Mouse (Mus musculus) erythroid progenitor cell, adult 5-6 weeks (primary cell): ENCODE measurements around the gene Acad10. TPM values are rescaled to one million over a fixed set of nuclear protein-coding genes. Genes with fewer than 3 reads are reported as not detected.

ENCODE experiments used
- ATAC-seq: replicated peaks from 2 replicates; pipeline ENCODE4 v1.8.0; 2016; ENCODE audit warnings: moderate number of reproducible peaks, mild to moderate bottlenecking, moderate TSS enrichment, inconsistent platforms; ENCODE audit not compliant: poor library complexity, low FRiP score, severe bottlenecking
- total RNA-seq, 2 experiments: library from RNA; stranded (forward) in 1 of 2; stranded (reverse) in 1 of 2; fragments of 150-400 nt in 1 of 2; fragments of 186-747, 209-891 nt in 1 of 2; gene quantifications; 2 replicates each; pipeline versions ENCODE4 v1.2.3 to v1.2.4; 2015 to 2017; ENCODE audit warnings: low replicate concordance in 2 of 2

Gene Acad10
- total RNA-seq, 2 experiments from 2014 or later: 2.1 TPM; not detected in 1

DNA sequence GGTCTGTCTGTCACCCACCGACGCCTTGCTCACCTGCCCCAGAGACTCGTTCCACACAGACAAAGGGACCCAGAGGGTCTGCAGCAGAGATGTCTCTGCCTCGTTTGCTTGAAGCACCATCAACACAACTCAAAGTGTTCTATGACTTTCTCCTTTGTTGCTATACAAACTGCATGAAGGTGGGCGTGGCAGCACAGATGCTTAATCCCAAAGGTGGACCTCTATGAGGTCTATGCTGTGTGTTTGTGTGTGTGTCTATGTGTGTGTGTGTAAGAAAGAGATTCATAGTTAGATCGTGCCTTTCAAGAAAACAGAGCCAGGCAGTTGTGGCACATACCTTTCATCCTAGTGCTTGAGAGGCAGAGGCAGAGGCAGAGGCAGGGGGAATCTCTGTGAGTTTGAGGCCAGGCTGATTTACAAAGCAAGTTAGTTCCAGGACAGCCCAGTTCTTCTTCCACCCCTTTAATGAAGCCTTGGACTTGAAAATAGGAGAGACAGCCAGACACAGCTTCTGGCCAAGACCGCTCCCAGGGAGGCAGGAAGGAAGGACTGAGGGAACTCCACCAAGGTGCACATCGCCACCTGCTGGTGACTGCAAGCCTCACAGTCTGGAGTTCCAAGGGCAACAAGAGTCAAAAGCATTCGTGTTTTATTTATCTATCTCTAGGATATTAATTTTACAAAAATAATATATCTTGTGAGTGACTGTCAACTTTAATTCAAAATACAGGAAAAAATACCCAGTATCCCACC, 58.6 kb downstream of the Acad10 start:
- peak; percentile 75 for ATAC-seq

DNA sequence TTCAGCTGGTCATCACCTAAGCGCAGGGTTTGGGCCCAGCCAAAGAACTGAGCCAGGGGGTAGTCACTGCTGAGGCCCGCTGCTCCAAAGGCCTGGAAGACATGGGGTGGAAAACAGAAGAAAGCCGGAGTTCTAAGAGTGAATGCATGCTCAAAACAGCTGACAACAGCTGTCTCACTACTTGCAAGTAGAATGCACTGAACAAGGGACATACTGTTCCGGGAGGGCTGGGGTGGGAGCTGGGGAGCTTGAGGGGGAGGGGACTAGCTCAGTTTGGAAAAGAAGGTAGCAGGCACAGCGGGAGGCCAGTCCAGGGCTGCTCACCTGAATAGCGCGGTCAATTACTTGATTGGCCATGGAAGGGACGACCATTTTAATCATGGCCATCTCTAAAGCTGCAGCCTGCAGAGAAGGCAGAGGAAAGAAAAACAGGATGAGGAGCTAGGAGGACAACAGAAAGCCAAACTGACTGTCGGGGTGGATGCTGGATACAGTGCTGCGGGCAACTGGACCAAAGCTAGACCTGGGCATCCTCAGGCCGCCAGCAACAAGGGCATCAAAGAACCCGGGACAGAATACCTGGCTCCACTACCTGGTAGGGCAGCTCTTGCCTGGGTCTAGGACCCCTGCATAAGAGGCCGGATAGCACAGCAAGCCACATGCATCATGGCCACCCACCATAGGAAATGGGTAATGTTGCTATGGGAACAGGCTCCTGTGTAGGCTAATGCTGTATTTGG, 61.3 kb downstream of the Acad10 start:
- ATAC-seq: no peak

DNA sequence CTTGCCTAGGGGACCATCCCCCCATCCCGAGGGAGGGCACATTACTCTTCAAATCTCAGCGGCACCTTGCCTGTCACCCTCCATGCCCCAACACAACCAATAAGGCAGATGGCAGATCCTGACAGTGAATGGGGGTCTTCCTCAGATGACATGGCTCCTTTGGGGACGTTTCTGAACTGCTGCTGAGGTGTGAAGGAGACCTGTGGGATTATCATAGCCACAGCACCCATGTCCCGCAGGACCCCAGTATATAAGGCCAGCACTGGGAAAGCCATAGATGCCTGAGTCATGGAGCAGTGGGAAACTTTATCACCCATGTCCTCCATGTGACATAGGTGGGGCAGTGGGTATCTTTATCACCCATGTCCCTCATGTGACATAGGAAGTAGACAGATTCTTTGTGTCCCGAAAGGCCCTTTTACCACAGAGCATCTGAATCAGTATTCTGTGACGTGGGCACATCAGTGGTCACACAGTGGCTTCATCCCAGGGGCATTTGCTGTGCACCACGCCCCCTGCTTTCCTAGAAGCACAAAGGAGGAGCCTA, 62.2 kb downstream of the Acad10 start:
- no peak for ATAC-seq

DNA sequence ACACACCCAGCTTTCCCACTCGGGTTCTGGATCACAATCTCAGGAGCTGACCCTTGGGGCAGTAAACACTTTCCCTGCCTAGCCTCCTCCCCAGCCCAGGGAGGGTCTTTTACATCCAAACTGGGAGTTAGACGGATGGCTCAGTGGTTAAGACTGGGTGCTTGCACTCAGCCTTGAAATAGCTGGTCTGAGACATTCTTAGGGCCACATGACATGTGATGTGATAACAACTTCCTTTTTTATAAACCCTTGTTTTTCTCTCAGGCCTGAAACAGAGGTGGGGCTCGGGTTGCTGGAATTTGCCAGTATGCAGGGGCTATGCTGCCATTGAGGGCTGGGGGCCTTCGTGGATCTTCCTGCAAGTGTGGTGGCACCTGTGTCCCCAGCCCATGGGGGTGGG, 63.0 kb downstream of the Acad10 start:
- ATAC-seq: no peak

DNA sequence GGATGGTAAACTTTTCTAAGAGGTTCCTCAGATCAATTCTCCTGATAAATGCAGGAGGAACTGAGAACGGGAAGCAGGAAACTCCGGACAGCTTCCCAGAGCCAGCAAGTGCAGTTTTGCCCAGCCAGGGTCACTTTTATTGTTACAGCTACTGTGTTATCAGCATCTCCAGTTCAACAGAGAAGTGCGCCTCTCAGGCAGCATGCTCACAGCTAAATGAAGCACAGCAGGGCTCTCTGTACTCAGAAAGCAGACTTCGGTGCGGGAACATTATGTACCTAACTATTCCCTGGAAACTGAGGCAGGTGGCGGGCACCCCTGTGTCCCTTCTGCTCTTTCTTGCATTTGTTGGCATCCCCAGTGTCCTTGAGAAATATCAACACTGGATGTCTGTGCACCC, 64.1 kb downstream of the Acad10 start:
- ATAC-seq: no peak

DNA sequence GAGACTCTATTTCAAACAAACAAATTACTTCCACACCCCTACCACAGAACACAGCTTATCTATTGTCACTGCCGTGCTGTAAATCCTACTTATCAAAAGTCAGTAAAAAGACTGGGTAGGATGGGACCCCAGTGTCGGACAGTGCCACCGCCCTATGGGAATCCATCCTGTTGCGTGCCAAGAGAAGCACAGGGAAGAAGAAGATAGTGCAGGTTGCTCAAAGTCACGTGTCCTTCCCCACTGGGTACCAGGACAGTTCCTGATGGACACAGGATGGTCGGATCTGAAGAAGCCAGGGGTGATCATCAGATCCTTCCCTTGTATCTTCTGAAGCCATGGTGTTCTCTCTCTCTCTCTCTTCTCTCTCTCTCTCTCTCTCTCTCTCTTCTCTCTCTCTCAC, 64.6 kb downstream of the Acad10 start:
- ATAC-seq: no peak

DNA sequence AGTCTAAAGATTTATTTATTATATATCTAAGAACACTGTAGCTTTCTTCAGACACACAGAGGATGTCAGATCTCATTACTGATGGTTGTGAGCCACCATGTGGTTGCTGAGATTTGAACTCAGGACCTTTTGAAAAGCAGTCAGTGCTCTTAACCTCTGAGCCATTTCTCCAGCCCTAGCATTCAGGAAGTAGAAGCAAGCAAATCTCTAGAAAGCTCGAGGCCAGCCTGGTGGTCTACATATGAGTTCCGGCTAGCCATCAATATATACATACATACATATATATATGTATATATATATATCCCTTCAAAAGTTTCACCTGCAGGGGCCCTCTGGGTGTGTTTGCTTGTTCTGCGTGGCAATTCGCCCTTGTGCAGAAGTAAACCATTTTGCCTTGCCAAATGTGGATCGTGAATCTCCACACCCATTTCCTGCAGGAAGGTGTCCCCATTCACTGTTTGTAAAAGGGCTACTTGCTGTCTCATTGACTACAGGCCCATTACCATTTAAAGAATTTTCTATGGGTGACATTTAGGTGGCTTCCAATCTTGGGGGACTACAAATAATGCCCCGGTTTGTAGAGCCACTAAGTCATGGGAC, 65.5 kb downstream of the Acad10 start:
- ATAC-seq: no peak

DNA sequence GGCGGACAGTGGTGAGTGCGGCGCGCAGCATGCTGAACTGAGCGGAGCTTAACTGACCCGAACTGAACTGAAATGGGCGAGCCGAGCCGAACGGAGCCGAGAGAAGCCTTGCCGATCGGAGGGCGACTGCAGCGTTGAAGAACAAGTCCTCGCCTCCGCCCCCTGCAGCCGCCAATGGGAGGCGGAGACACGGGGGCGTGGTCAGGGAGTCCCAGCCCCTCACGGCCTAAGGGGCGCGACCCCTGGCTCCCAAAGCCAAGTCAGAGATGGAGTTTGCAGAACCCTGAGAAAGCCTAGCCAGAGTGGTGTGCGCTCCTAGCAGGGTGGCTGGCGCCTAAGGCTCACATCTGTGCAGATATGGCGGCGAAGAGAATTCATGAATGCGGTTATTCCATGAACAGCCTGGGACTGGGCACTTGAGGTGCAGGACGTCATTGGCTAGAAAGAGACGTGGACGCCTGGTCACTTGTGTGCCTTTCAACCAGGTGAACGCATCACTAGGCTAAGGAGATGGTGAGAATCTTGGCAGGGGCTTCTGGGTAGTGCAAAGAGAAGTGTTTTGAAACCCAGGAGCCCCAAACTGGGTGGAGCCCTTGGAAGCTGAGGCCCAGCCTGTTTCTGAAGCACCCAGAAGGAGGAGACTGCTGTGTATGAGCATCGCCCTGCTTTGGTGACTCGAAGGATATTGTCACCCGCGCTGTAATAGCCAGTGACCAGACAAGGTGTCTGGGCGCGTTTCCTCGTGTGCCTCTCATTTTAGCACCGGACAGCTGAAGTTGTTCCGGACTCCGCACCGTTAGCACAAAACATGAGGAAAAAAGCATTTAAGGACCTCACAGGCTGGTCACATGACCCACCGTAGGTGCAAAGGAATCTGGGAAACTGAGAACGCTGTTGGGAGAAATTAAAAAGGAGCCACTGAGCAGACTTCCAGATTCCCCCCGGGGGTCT, 66.6 kb downstream of the Acad10 start, which contains the start of gene Aldh2:
Gene Aldh2, minus strand, starts transcription at position 374 of the 951 bp plus-strand sequence.
- ATAC-seq: peak; percentile 85

DNA sequence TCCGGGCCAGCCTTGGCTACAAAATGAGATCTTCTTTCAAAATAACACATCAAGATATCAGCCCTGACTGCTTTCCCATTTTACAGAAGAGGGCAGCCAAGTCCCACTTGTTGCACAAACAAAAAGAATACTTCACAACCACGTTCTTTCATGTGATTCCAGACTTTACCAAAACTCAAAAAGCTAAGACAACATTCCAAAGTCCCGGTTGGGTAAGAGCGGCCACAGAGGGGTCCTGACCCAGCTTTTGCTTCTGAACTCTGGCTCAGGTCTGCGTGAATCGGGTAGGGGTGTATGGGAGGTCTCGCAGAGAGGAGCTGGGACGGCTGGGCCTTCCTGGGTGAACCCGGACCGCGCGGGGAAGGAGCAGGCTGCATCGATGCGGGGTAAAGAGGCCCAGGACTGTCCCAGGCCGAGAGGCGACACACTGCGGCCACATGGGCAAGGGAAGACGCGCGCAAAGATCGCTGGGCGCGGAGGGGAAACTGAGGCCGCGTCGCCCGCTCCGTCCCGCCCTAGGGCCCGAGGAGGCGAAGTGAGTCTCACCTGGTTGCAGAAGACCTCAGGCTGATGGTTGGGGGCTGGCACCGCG, 67.4 kb downstream of the Acad10 start:
- ATAC-seq: no peak

DNA sequence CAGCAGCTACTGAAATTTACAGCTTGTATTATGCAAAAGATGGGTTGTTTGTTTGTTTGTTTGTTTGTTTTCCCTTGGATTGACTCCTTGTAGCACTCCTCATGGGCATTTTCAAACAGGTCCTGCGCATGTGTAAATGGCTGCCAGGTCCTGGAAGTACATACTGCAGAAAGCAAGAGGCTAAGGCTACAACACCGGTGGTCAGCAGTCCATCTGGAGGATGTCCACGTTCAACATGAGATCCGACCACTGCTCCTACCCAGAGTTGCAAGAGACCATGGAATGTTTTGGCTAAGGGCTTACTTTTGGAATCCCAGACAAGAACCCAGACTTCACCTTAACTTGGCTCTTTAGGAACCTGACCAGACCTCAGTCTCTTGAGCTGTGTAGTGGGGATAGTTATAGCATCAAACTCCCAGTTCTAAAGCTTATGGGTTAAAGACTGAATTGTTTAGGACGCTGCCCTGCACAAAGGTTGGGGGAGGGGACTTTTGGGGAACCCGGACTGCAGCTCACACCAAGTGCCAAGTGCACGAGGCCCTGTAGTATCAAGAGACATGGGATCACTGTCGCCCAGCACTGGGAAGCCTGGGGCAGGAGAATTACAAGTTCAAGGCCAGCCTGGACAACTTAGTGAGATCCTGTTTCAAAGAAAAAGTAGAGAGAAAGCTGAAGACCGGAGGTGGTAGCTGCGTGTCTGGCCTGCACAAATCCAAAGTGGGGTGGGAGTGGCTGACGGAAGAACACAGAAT, 68.1 kb downstream of the Acad10 start:
- no peak for ATAC-seq

DNA sequence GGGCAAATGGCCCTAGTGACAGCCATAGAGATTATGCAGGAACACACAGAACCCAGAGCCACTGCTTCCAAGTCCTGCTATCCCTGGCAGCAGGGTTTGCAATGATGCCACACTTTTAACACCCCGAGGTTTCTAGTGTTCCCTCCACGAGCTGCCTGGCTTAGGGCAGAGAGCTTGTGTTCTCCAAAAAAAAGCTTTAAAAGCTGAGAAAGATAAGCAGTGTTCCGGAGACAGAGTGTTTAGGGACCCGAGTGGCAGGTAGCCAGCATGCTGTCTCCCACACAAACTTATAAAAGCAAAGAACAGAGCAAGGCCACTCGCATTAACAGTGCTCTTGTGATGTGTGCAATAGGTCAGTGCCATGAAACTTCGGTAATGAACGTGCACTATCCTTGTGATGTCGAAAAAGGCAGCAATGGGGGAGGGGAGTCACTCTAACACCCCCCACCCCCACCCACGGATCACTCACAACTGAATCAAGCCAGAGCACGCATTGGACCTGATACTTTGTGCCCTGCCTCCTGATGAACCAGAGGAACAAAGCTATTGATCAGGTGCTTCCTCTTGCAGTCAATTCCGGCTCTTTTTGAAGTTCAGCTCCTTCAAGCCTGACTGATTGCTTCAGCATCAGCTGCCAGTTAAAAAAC, 68.8 kb downstream of the Acad10 start:
- ATAC-seq: no peak

DNA sequence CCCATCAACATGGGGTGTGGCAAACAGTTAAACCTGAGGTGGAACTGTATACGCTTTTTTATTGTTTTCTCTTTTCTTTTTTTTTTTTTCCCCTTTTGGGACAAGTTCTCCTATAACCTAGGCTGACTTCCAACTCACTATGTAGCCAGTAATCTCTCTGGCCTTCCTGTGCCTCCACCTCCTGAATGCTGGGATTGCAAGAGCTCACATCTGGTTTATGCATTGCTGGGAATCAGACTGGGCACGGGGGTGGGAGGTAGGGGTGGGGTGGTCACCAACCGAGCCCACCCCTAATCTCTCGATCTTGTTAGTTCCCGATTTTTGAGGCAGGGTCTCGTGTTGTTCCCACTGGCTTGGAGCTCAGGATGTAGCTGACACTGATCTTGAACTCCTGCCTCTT, 70.4 kb downstream of the Acad10 start:
- no peak for ATAC-seq

DNA sequence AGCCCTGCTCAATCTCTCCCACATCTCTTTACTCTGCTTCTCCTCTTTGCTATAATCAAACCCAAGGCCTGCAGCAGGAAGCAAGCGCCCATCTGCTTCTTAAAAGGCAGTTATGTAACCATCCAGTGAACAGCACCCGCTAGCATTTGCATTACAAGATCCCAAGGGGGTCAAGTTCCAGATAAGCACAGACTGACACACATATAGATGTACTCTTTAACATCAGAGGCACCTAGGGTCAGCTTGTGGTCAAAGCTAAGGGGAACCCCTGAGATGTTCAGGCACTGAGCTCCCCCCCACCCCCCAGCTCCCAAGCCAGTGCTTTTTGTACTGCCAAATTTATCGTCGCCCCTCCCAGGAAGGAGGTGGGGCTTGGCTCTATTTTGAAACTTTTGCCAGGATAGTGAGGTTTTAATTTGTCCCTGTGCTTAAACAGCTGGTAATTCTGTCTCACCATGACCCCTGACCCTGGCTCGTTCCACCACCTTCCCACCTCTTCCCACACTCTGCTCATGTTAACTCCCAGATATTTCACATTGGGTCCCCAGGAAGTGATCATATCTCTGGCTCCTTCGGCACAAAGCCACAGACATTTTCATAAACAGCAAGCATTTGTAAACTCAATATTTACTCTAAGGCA, 73.8 kb downstream of the Acad10 start:
- 0 out of 2 replicates have a peak, but pooled peaks have one; percentile 23 for ATAC-seq

DNA sequence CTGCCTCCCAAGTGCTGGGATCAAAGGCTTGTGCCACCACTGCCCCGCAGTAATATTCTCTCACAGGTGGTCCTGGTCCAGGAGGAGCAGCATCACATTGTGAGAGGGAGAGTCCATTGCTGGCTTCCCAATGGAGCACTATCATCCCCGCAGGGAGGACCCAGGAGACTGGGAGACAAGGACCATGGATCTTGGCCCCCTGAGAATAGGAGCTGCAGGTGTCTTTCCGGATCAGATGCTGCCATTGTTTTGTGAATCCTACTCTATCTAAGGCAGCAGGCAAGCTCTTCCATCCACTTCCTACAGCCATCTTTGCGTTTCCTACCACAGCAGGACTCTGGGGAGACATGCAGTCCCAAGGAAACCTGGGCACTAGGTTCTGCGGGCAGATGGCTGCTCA, 74.6 kb downstream of the Acad10 start:
- ATAC-seq: no peak

DNA sequence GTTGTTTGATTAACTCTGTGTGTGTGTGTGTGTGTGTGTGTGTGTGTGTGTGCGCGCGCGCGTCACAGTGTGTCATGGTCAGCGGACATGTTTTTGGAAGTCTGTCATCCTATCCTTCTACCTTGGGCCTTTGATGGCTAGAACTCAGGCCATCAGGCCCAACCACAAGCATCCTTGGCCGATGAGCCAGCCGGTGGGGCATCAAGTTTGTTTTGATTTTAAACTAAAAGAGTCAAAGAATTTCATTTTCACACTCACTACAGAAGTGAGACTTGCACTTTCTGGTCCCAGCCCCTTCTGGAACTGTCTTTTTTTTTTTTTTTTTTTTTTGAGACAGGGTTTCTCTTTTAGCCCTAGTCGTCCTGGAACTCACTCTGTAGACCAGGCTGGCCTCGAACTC, 75.3 kb downstream of the Acad10 start:
- ATAC-seq: no peak

DNA sequence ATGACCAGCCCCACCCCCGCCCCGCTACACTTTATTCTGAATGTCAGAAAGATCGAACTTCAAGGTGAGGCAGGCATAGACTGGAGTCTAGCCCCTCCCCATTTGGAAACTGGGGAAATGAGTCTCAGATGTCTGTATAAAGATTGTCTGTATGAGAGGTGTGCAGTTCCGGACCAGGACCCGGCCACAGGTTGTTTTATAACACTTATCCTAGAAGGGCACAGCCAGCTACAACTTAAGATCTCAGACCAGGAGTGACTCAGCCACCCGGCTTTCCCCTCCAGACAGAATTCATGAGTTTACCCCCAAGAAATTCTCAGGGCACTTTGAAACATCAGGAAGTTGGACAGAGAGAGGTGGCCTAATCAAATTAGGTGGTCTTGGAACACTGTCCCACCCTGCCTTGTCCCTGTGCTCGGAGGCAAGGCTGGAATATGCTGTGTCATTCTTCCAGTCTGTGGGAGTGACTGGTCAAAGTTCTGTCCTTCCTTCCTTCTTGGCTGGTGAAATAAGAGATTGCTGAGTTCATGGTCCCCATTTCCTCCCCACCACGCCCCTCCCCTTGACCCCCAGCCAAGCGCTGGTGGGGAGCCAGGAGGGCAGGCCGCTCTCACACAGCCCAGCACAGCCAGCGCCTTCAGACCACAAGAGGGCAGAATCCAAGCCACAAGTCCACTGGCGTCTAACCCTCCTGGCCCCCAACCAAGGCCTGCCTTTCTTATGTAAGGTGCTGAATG, 76.4 kb downstream of the Acad10 start:
- peak; percentile 62 for ATAC-seq

DNA sequence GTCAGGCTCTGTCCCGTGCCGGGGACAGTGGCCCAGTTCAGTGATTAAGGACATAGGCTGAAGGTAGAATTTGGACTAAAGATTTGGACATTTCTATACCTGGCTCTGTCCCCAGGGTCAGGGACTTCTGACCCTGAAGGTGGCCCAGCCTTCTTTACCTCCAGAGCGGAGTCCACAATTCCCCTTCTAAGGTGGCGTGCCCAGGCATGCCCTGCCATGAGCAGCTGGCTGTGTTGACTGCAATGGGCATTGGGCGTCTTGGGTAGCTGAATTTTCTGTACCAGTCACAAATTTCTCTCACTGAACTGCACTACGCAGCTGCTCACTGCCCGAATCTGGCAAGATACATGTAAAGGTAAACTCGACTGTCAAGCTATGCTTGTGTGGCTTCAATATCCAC, 78.4 kb downstream of the Acad10 start:
- ATAC-seq: no peak
